Mouse (Mus musculus) forebrain, embryonic 14.5 days (tissue): Measurements from ENCODE around the gene Dlx3. TPM values are rescaled to one million over a fixed set of nuclear protein-coding genes. Genes with fewer than 3 reads are reported as not detected.

Source experiments
- ATAC-seq: fragments of 200-750 bp; cut with Nextera tagmentation; 2 replicates; pipeline ENCODE4 v1.8.0; 2017; ENCODE audit warnings: mild to moderate bottlenecking, moderate library complexity
- DNase-seq: peaks from one replicate; pipeline ENCODE4 v3.0.0-alpha.2; 2015; ENCODE audit warnings: low spot score
- H3K27ac ChIP-seq: fragments of 300-500 bp; sonication (generic); 2 replicates; pipeline ENCODE4 v1.5.1; 2014; ENCODE audit warnings: low read depth, mild to moderate bottlenecking, control low read depth, low read length, moderate library complexity
- H3K27me3 ChIP-seq: fragments of 300-500 bp; sonication (generic); replicated peaks from 2 replicates; pipeline ENCODE4 v1.6.1; 2014; ENCODE audit warnings: low read length, control low read depth, mixed read lengths; ENCODE audit not compliant: control insufficient read depth, insufficient read depth
- H3K36me3 ChIP-seq: fragments of 300-500 bp; sonication (generic); 2 replicates; pipeline ENCODE4 v1.6.1; 2014; ENCODE audit warnings: low read length, control low read depth; ENCODE audit not compliant: control insufficient read depth, insufficient read depth
- H3K4me1 ChIP-seq: fragments of 300-500 bp; sonication (generic); 2 replicates; pipeline ENCODE4 v1.6.1; 2014; ENCODE audit warnings: antibody characterized with exemption, low read length, control low read depth; ENCODE audit not compliant: control insufficient read depth, insufficient read depth
- H3K4me2 ChIP-seq: fragments of 300-500 bp; sonication (generic); 2 replicates; pipeline ENCODE4 v1.6.1; 2014; ENCODE audit warnings: mild to moderate bottlenecking, control low read depth, low read length
- H3K4me3 ChIP-seq: fragments of 300-500 bp; sonication (generic); 2 replicates; pipeline ENCODE4 v1.5.1; 2014; ENCODE audit warnings: low read depth, low read length, control low read depth
- H3K9ac ChIP-seq: fragments of 300-500 bp; sonication (generic); 2 replicates; pipeline ENCODE4 v1.6.1; 2014; ENCODE audit warnings: mild to moderate bottlenecking, low read length, control low read depth, moderate library complexity
- H3K9me3 ChIP-seq: fragments of 300-500 bp; sonication (generic); replicated peaks from 2 replicates; pipeline ENCODE4 v1.6.1; 2016; ENCODE audit warnings: low read length, control low read depth, mixed read lengths; ENCODE audit not compliant: control insufficient read depth
- WGBS: fragments of 180-500 bp; shearing (Covaris S2); extraction: QIAGEN DNeasy Blood & Tissue Kit; methylation state at CpG from one replicate; pipeline ENCODE4 v1.1.7; 2014; 5-methylcytosine and 5-hydroxymethylcytosine counted together
- polyA plus RNA-seq: library from polyadenylated mRNA; unstranded; fragments of >200 nt; fragmentation: Nextera tagmentation; extraction: Ambion mirVana; gene quantifications from 2 replicates; pipeline ENCODE4 v1.2.1, GENCODE M21; 2014

The Dlx3 gene
- polyA plus RNA-seq, 1 experiment from 2014 or later, result not detected

DNA sequence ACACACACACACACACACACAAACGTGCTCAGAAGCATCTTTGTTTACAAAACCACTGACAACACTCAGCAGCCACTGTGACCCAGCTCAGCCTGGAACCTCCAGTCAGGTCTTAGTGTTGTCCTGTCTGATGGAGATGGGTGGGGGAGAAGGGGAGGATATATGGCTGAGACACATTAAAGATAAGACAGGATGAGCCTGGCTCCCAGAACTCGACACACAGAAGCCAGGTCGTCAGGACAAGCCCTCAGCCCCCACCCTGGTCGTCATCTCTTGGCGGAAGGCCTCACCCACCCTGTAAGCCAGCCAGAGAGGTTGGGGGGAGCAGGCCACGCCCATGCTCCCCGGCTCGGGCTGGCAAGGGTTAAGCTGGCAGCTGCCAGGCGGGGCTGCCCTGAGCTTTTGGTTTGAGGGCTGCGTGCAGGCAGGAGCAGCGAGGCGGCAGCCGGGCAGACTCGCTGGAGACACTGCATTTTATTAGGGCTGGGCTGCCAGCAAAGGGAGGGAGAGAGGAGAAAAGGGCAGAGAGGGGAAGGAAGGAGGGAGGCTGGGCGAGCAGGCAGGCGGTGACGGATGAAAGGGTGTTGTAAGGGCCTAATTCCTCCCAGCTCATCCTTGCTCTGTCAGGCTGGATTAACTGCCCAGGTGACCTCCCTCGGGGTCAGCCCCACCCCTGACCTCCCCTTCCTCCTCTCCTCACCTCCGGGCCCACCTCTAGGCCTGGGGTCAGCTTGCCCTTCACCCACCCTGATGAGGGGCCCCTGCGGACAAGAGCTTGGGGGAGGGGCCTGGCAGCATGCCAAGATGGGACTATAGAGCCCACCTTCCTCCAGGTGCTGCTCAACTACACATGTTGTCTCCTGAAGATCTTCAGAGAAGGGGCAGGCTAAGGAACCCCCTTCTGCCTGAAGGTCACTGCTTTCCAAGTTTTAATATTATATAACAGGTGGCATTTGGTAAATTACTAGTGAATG lies 6.6 kb downstream of the Dlx3 start:
- peak overlapping the region; percentile 44 for H3K4me2 ChIP-seq
- H3K27ac ChIP-seq, result no peak overlapping the region
- peaks cover 3% of the 10 kb centered on the region for H3K4me1 ChIP-seq
- H3K4me3 ChIP-seq, result 0 out of 2 replicates have a peak overlapping the region, but pooled peaks have one; percentile 5
- no peaks in the 10 kb centered on the region for H3K9me3 ChIP-seq
- ATAC-seq (peak; percentile 80), DNase-seq (peak; percentile 75)
- H3K27me3 ChIP-seq, result peaks cover 43% of the 10 kb centered on the region
- WGBS, result under 1% methylated on average over 20 of the region's 20 CpGs
- no peaks in the 10 kb centered on the region for H3K36me3 ChIP-seq
- H3K9ac ChIP-seq, result 0 out of 2 replicates have a peak overlapping the region, but pooled peaks have one; percentile 35

DNA sequence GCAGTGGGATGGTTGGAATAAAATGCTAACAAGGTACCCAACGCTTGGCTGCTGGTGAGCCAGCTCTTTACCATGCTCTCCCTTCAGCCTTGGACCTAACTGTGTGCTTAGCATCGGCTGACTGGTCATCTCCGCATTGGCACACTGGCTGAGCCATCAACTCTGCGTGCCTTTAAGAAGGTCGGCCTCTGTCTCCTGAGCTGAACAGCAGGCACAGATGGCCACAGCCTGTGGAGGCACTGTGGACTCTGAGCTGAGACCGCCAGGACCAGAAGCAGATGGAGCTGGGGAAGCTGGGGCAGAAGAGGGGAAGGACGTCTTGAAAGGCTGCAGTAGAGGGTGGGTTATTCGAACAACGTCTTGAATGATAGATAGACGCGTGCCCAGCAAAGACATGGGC lies 8.4 kb downstream of the Dlx3 start:
- H3K4me3 ChIP-seq, result no peak overlapping the region
- H3K4me1 ChIP-seq, result peaks cover 3% of the 10 kb centered on the region
- H3K9ac ChIP-seq, result no peak overlapping the region
- no peak for ATAC-seq
- no peaks in the 10 kb centered on the region for H3K36me3 ChIP-seq
- peaks cover 25% of the 10 kb centered on the region for H3K27me3 ChIP-seq
- no peak overlapping the region for H3K27ac ChIP-seq
- H3K4me2 ChIP-seq, result no peak overlapping the region
- no peaks in the 10 kb centered on the region for H3K9me3 ChIP-seq
- DNase-seq, result no peak
- 61% methylated on average over 11 of the region's 11 CpGs for WGBS

DNA sequence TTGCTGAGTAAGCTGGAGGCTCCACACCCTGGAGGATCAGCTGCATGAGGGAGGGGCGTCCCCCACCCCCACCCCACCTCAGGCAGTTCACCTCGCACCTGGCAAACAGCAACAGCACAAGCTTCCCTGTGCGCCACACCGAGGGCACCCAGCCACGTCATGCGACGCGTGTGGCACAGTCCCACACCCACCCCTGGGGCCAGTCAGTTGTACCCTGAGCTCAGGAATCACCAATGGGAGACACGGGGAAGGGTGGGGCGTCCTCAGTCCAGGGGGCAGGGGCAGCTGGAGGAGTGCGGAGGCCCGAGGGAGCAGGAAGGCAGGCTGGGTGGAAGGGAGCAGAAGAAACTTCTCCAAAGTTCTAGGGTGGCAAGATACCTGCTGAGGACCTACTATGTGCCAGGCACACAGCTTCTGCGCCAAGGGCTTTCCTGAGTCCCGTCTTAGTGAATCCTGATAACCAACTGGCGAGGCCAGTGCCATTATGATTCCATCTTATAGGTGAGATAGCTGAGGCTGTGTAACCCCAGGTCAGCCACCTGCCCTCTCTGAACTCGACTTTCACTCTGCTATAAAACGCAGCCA lies 10.8 kb downstream of the Dlx3 start:
- WGBS, result 81% methylated on average over 17 of the region's 17 CpGs
- DNase-seq (no peak), ATAC-seq (no peak)
- no peak overlapping the region for H3K27ac ChIP-seq
- H3K4me2 ChIP-seq, result no peak overlapping the region
- peaks cover 3% of the 10 kb centered on the region for H3K4me1 ChIP-seq
- peaks cover 1% of the 10 kb centered on the region; the same call in 1 of the 2 replicates for H3K27me3 ChIP-seq
- H3K9ac ChIP-seq, result no peak overlapping the region
- H3K36me3 ChIP-seq, result no peaks in the 10 kb centered on the region
- no peak overlapping the region for H3K4me3 ChIP-seq
- H3K9me3 ChIP-seq, result no peaks in the 10 kb centered on the region

DNA sequence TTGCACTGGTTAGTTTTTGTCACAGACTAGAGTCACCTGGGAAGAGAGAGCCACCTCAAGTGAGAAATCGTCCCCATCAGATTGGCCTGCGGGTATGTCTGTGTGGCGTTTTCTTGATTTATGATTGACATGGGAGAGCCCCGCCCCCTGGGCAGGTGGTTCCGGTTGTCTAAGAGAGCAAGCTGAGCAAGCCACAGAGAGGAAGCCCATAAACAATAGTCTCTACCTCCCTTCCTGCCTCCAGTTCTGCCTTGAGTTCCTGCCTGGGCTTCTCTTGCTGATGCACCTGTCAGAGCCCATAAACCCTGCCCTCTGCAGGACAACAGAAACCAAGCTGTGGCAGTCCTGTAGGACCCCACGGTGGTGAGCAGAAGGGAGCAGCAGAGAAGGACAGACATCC lies 13.4 kb downstream of the Dlx3 start:
- Histone ChIP-seq H3K36me3 (no peaks in the 10 kb centered on the region), H3K27me3 (peaks cover 4% of the 10 kb centered on the region; the same call in 1 of the 2 replicates), H3K27ac (no peak overlapping the region), H3K9ac (no peak overlapping the region), H3K4me1 (peaks cover 4% of the 10 kb centered on the region; the same call in 1 of the 2 replicates), H3K9me3 (no peaks in the 10 kb centered on the region), H3K4me3 (no peak overlapping the region), H3K4me2 (no peak overlapping the region)
- DNase-seq (no peak), ATAC-seq (no peak)
- WGBS, result 75% methylated on average over 6 of the region's 6 CpGs

DNA sequence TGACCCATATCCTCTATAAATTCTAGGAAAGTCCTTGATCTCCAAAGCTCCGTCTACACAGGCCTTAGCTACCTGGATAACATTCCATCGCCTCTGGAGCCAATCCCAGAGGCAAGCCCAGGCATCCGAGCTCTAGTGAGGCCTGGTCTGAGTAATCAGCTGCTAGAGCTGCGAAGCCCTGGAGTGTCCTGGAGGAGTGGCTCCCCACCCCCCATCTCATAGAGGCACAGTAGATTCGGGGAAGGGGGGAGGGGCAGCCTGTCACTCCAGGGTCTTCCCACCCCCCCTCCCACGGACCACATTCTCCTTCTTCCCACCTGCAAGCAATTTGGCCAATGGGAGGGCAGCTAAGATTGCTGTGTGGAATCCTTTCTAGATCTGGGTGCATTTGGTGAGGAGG lies 17.4 kb downstream of the Dlx3 start:
- Histone ChIP-seq H3K9ac (no peak overlapping the region), H3K36me3 (no peaks in the 10 kb centered on the region), H3K9me3 (no peaks in the 10 kb centered on the region), H3K4me1 (peaks cover 4% of the 10 kb centered on the region; the same call in 1 of the 2 replicates), H3K4me2 (no peak overlapping the region), H3K27ac (no peak overlapping the region), H3K27me3 (peaks cover 44% of the 10 kb centered on the region), H3K4me3 (no peak overlapping the region)
- no peak for DNase-seq
- 7% methylated on average over 6 of the region's 6 CpGs for WGBS
- 0 out of 2 replicates have a peak, but pooled peaks have one; percentile 20 for ATAC-seq

DNA sequence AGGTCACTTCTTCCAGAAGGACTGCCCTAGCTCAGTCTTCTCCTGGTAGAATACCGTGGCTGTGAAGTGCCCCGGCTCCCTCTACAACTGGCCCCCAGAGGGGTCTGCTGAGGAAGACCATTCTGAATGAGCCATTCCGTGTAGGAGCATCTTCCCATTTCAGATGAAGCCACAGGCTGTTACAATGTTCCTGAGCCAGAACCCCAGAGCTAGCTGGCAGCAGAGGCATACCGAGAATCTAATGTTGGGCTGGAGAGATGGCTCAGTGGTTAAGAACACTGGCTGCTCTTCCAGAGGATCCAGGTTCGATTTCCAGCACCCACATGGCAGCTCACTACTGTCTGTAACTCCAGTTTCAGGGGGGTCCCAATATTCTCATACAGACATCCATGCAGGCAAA lies 20.0 kb downstream of the Dlx3 start:
- Histone ChIP-seq H3K27me3 (peaks cover 70% of the 10 kb centered on the region), H3K4me1 (peaks cover 4% of the 10 kb centered on the region; the same call in 1 of the 2 replicates), H3K27ac (no peak overlapping the region), H3K36me3 (no peaks in the 10 kb centered on the region), H3K9ac (no peak overlapping the region), H3K4me3 (no peak overlapping the region), H3K4me2 (no peak overlapping the region), H3K9me3 (no peaks in the 10 kb centered on the region)
- ATAC-seq (no peak), DNase-seq (no peak)
- 40% methylated on average over 5 of the region's 5 CpGs for WGBS

DNA sequence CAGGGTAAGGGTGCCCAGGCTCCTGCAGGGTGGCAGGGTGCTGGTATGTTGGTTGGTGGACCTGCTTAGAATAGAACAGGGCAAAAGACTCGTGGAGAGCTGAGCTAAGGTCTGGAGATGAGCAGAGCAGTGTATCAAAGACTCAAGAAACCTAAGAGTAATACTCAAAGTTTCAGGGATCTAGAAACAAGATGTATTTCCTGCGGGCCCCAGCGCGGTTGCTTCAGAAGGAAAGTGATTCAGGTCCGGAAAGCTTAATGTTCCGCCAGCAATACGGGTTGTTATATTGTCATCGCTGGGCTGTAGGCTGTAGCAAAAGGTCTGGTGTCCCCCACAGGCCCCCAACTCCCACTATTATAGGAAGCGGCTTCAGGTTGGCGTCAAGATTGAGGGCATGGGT lies 22.3 kb downstream of the Dlx3 start:
- ATAC-seq, result no peak

DNA sequence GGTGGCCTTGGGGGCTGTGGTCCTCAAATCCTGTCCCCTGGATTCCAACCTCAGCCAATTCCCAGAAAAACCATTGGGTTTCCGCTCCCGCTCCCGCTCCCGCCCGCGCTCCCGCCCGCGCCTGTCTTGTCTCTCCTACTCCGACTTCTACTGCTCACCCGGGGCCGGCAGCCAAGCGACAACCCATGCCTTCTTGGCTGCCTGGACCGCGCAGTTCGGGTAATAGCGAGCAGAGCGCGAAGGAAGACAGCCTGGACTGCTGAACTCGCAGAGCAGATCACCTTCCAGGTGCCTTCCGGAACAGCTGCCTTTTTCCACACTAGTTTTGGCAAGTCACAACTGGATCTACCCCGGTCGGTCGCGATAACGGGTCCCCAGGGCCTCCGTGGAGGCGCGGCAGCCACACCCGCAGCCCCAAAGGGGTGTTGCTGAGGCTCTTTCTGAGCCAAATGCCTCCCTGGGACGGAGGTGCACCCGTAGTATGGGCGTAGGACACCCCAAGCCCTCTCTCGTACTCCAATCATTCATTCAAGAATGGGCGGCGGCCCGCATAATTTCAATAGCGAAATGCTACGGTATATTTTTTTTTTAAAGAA lies 23.2 kb downstream of the Dlx3 start:
- H3K4me1 ChIP-seq, result peaks cover 9% of the 10 kb centered on the region
- no peak for DNase-seq
- H3K27ac ChIP-seq, result no peak overlapping the region
- H3K9ac ChIP-seq, result no peak overlapping the region
- no peak overlapping the region for H3K4me2 ChIP-seq
- WGBS, result 3% methylated on average over 39 of the region's 39 CpGs
- no peaks in the 10 kb centered on the region for H3K36me3 ChIP-seq
- H3K9me3 ChIP-seq, result no peaks in the 10 kb centered on the region
- ATAC-seq, result no peak
- peaks cover 97% of the 10 kb centered on the region for H3K27me3 ChIP-seq
- no peak overlapping the region; the same call in 1 of the 2 replicates for H3K4me3 ChIP-seq

More for the DNA sequence above, 22.3 kb downstream of the Dlx3 start:
- Histone ChIP-seq H3K9ac (no peak overlapping the region), H3K36me3 (no peaks in the 10 kb centered on the region), H3K9me3 (no peaks in the 10 kb centered on the region), H3K27me3 (peaks cover 93% of the 10 kb centered on the region), H3K4me2 (no peak overlapping the region), H3K4me3 (no peak overlapping the region), H3K4me1 (peaks cover 13% of the 10 kb centered on the region), H3K27ac (no peak overlapping the region)
- no peak for DNase-seq
- WGBS, result 7% methylated on average over 10 of the region's 10 CpGs
